Mouse (Mus musculus) ovary, postnatal 36 days (tissue): ENCODE measurements around the gene Rabl6.

Experiments
- DNase-seq: peaks from one replicate; pipeline ENCODE4 v3.0.0; 2022; ENCODE audit warnings: low spot score, mixed read lengths

Gene Rabl6

DNA sequence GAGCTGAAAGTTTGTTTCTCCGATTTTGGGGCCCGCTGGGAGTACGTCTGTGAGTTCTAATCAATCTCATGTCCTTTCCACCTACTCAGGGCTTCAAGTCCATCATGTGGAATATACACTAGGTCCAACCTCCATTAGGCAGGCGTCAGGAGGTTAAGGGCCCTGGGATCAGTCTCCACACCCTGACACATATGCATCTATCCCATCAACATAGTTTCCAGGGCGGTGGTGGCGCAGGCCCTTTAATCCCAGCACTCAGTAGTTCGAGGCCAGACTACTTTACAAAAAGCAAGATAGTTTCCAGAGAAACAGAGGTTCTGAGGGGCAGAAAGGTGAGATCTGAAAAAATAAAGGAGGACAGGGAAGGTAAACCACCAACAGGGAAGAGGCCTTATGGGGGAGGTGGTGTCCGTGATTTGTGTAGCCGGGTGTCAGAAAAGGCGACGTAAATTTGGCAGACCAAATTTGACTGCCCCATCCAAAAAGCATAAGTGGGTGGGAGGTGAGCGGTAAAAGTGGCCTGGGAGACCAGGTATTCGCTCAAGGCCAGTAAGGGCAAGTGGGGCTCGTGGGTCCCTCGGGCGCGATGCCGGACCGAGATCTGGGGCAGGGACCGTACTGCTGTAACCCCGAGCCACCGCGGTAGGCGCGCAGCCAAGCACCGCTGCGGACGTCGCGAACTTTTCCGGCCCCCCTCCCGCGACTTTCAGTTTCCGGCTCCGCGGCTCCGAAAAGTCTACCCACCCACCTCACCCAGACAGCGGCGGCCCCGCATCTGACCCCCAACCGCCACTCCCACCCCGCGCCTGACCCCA is 62.1 kb downstream of the Rabl6 start:
- DNase-seq, result no peak

- no peak for DNase-seq
These were observed 66.5 kb downstream of the Rabl6 start for GRCm38 (mm10) chr2:25541644-25542367.

DNA sequence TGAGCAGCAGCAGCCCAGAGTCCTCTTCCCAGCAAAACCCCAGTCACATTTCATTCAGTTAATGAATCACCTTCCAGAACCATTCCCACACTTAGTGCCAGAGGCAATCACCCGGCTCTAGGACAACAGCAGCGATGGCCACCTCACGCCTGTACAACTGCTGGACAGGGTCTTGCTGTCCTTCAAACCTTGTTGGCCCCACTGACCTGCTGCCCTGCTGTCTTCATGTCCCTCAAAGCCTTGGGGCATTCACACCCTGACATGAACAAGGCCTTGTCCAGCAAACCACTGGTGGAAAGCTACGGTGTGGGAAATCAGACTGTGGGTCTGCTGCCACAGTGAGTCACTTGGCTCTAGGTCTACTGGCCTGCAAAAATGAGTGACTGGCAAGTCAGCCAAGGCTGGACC is 67.8 kb downstream of the Rabl6 start:
- no peak for DNase-seq

DNA sequence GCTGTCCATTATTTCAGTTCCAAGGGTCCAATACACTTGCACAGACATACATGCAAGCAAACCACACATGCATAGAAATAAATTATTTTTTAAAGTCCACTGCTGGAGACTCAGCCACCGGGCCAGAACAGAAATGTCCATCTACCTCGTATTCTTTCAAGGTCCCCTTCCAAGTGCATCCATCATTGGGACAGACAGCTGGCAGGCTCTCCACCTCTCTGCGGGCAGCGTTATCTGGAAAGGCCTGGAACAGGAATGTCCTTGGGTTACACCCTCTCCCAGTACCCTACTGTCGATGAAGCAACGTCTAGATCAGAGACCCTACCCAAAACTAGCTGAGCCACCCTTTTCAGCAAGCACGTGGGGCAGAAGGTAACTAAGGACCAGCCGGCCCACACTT is 71.8 kb downstream of the Rabl6 start:
- no peak for DNase-seq

DNA sequence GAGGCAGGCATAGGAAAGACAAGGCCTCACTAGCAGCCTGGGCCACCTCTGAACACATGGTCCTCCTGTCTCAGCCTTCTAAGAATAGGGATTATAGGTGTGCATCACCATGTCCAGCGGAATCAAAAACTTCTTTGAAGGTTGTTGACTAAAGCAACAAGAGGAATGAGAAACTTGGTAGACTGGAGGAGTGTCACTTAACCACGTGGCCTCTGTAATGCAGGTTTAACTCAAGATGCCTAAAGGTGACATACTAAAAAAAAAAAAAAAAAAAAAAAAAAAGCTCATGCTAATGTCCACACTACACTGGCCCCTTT is 73.5 kb downstream of the Rabl6 start:
- no peak for DNase-seq

DNA sequence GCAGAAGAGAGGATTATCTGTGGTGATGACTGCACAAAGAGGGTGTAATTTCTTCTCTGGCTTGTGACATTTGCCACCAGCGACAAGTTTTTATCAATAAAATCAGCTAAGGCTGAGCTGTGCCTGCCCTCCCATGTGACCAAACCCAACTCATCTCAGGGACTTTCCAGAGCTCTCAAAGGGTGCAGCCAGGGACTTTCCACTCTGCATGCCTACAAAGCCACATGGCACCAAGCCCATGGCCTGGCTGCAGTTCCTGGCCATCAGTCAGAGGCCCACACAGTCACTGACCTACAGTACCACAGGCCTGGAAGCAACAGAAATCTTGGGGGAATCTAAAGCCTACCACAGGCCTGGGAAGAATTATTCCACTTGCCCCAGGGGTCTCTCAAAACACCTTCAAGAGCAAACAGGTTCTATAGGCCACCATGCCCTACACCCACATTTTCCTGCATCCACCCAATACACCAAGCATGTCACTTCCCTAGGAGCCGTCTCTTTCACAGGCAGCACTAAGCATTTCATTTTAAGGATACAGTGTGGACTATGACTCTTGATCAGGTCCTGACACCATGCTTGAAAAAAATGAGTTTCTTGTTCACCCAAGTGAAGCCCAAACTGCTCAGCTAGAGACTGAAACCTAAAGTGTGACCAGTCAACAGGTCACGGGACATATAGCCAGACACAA is 74.0 kb downstream of the Rabl6 start:
- peak; percentile 59 for DNase-seq

DNA sequence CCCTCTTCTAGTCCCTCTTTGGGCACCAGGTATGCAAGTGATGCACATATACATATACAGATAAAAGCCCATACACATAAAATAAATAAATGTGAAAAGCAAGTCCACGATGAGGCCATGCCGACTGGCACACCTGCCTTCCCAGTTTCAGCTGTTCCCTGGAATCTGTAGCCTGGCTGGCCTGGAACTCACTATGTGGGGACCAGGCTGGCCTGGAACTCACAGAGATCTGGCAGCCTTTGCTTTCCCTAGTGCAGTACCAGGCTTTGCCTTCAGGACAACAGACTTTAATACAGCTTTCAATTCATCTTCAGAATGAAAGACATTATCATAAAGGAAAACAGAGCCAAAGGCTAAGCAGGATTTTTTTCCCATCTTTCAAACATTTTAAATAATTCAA is 74.6 kb downstream of the Rabl6 start:
- no peak for DNase-seq
